Mouse (Mus musculus): ENCODE data around the gene Marc2.

- TF ChIP-seq MAX (IDR thresholded peaks at IDR 0.05; ENCODE audit: low read depth) (no peak), POLR2A (IDR thresholded peaks at IDR 0.05; ENCODE audit: insufficient read length, low read depth) (no peak), E2F4 (IDR thresholded peaks at IDR 0.05; ENCODE audit: insufficient read depth) (no peak), USF1 (IDR thresholded peaks at IDR 0.05; ENCODE audit: low read depth) (no peak), MYOD1 (IDR thresholded peaks at IDR 0.05; ENCODE audit: control insufficient read depth in 1 of 3, insufficient read length in 2 of 3, low read depth in 2 of 3) (no peak), POLR2AphosphoS2 (IDR thresholded peaks at IDR 0.05; ENCODE audit: insufficient read length, low read depth) (no peak), REST (IDR thresholded peaks at IDR 0.05; ENCODE audit: insufficient read depth, insufficient read length) (no peak)
Measured at GRCm38 (mm10) chr1:184878860-184879259, 32.6 kb upstream of the Marc2 start.

All from myocyte (in vitro differentiated cells).